Mouse (Mus musculus): ENCODE results near the gene Rcl1.

GRCm38 (mm10) chr19:29124886-29125585, 23.9 kb downstream of the Rcl1 start:
- TF ChIP-seq CTCF (IDR thresholded peaks at IDR 0.05; ENCODE audit: low read depth) (no peak), EP300 (optimal IDR thresholded peaks at IDR 0.05) (no peak)
